Mouse (Mus musculus) CH12.LX (cell line): Measurements from ENCODE around the gene Psmd3.

Experiments used
- CTCF ChIP-seq, 2 experiments: IDR thresholded peaks in 1 of 2; conservative IDR thresholded peaks in 1 of 2; 2 replicates each; pipeline ENCODE4 v1.5.1; 2011 to 2012; ENCODE audit warnings: low read depth in 2 of 2, low read length in 2 of 2, improper control_type of control experiment in 1 of 2, inconsistent platforms in 1 of 2, mild to moderate bottlenecking in 1 of 2, moderate library complexity in 1 of 2
- MAX ChIP-seq: IDR thresholded peaks from 2 replicates; pipeline ENCODE4 v1.6.1; 2011; ENCODE audit warnings: low read length, improper control_type of control experiment
- MAZ ChIP-seq: IDR thresholded peaks from 2 replicates; pipeline ENCODE4 v1.6.1; 2012; ENCODE audit warnings: low read depth, mild to moderate bottlenecking, inconsistent platforms, low read length, improper control_type of control experiment, moderate library complexity
- MEF2A ChIP-seq: IDR thresholded peaks from 2 replicates; pipeline ENCODE4 v1.6.1; 2014; ENCODE audit warnings: low read depth, mild to moderate bottlenecking, inconsistent platforms, low read length, improper control_type of control experiment, borderline replicate concordance
- POLR2AphosphoS2 ChIP-seq: IDR thresholded peaks from 2 replicates; pipeline ENCODE4 v1.6.1; 2011; ENCODE audit warnings: low read depth, low read length, improper control_type of control experiment

GRCm38 (mm10) chr11:98693746-98694145 is 11.4 kb downstream of the Psmd3 start:
- no peak; the same call in 1 of the 2 replicates for TF ChIP-seq POLR2AphosphoS2
- TF ChIP-seq MEF2A: no peak
- TF ChIP-seq CTCF (conservative IDR thresholded peaks at IDR 0.05 in 1 of 2, IDR thresholded peaks at IDR 0.05 in 1 of 2; ENCODE audit: low read depth in 2 of 2, low read length in 2 of 2): no peak
- no peak for TF ChIP-seq MAX
- no peak for TF ChIP-seq MAZ
